Mouse (Mus musculus) heart, adult 11 months (tissue): ENCODE measurements at regions not wholly inside any gene's neighbourhood (a gene's known extent, or its start where the extent isn't known, plus 50 kb on each side); places are given as distances from the start of the nearest gene placed in this dataset.

Experiments used
- DNase-seq: peaks from one replicate; pipeline ENCODE4 v3.0.0; 2022

GRCm38 (mm10) chr16:29927276-29927675 is 136.9 kb upstream of the Hes1 start:
- DNase-seq, result peak; percentile 76

- peak; percentile 91 for DNase-seq
Observed at GRCm38 (mm10) chr16:29928291-29928690, 135.9 kb upstream of the Hes1 start.

GRCm38 (mm10) chr16:29931746-29932351 is 132.3 kb upstream of the Hes1 start:
- DNase-seq, result peak; percentile 82

- DNase-seq, result peak; percentile 25
Observed at GRCm38 (mm10) chr16:29934649-29935048, 129.5 kb upstream of the Hes1 start.

- no peak for DNase-seq
Observed at GRCm38 (mm10) chr16:29938700-29939099, 125.5 kb upstream of the Hes1 start.

GRCm38 (mm10) chr16:29939331-29939850 is 124.8 kb upstream of the Hes1 start:
- DNase-seq, result peak; percentile 91

- peak; percentile 96 for DNase-seq
Observed at GRCm38 (mm10) chr16:29939869-29940707, 124.1 kb upstream of the Hes1 start.

- peak; percentile 78 for DNase-seq
Observed at GRCm38 (mm10) chr16:29942111-29942510, 122.1 kb upstream of the Hes1 start.

- DNase-seq, result peak; percentile 100
Observed at GRCm38 (mm10) chr16:29943963-29944860, 120.0 kb upstream of the Hes1 start.

- DNase-seq, result peak; percentile 82
Observed at GRCm38 (mm10) chr16:29944966-29945365, 119.2 kb upstream of the Hes1 start.

- DNase-seq, result peak; percentile 96
Observed at GRCm38 (mm10) chr16:29945376-29945890, 118.8 kb upstream of the Hes1 start.

- peak; percentile 99 for DNase-seq
Observed at GRCm38 (mm10) chr16:29945891-29946598, 118.1 kb upstream of the Hes1 start.

GRCm38 (mm10) chr16:29946966-29947365 is 117.2 kb upstream of the Hes1 start:
- DNase-seq, result peak; percentile 95

- DNase-seq, result peak; percentile 92
Observed at GRCm38 (mm10) chr16:29947670-29948069, 116.5 kb upstream of the Hes1 start.

GRCm38 (mm10) chr16:29950136-29950535 is 114.0 kb upstream of the Hes1 start:
- DNase-seq, result no peak

- no peak for DNase-seq
Observed at GRCm38 (mm10) chr16:29950791-29951190, 113.4 kb upstream of the Hes1 start.

- no peak for DNase-seq
Observed at GRCm38 (mm10) chr16:29954700-29955099, 109.5 kb upstream of the Hes1 start.

- no peak for DNase-seq
Observed at GRCm38 (mm10) chr16:29956904-29957303, 107.3 kb upstream of the Hes1 start.

- DNase-seq, result peak; percentile 86
Observed at GRCm38 (mm10) chr16:29959939-29960637, 104.1 kb upstream of the Hes1 start.

GRCm38 (mm10) chr16:29963284-29963683 is 100.9 kb upstream of the Hes1 start:
- no peak for DNase-seq

GRCm38 (mm10) chr16:29964563-29964962 is 99.6 kb upstream of the Hes1 start:
- DNase-seq, result no peak
